Mouse (Mus musculus): ENCODE measurements at regions not wholly inside any gene's neighbourhood (a gene's known extent, or its start where the extent isn't known, plus 50 kb on each side); places are given as distances from the start of the nearest gene placed in this dataset.

GRCm38 (mm10) chr13:104562536-104562935 is 229.7 kb upstream of the Srek1ip1 start:
- Histone ChIP-seq H3K9ac (ENCODE audit: insufficient read depth, low read depth, low read length, poor library complexity, severe bottlenecking) (no peak overlapping the region), H3K36me3 (ENCODE audit: control insufficient read depth, insufficient read depth, low read length, poor library complexity, severe bottlenecking) (no peaks in the 10 kb centered on the region), H3K4me3 (ENCODE audit: insufficient read depth in 1 of 2, low read depth in 1 of 2, low read length in 2 of 2, poor library complexity in 1 of 2, severe bottlenecking in 1 of 2) (no peak overlapping the region), H3K9me3 (ENCODE audit: control insufficient read depth, insufficient read depth, low read depth, low read length) (no peaks in the 10 kb centered on the region), H3K4me1 (ENCODE audit: control insufficient read depth in 2 of 2, insufficient read depth in 2 of 2, low read length in 2 of 2, poor library complexity in 1 of 2) (no peaks in the 10 kb centered on the region), H3K27ac (ENCODE audit: insufficient read depth, low read depth, low read length, poor library complexity, severe bottlenecking) (no peak overlapping the region)
- in situ Hi-C loops (cut with MboI; ENCODE audit: low sequenced_read_pairs in 2 of 2, unreplicated experiment in 2 of 2), result no loop called here
- no peak for DNase-seq (ENCODE audit: low read depth, low spot score)
- no peak for TF ChIP-seq MAFK (IDR thresholded peaks at IDR 0.05; ENCODE audit: insufficient read depth, low read depth, low read length)
- no peak for TF ChIP-seq ZNF384 (IDR thresholded peaks at IDR 0.05; ENCODE audit: low read depth, low read length)
- no peak for TF ChIP-seq CHD2 (IDR thresholded peaks at IDR 0.05; ENCODE audit: low read depth, low read length)
- TF ChIP-seq HCFC1 (IDR thresholded peaks at IDR 0.05; ENCODE audit: borderline replicate concordance, insufficient read depth, low read length), result no peak

- TF ChIP-seq CHD2 (IDR thresholded peaks at IDR 0.05; ENCODE audit: low read depth, low read length) (no peak), ZNF384 (IDR thresholded peaks at IDR 0.05; ENCODE audit: low read depth, low read length) (no peak), ZC3H11A (IDR thresholded peaks at IDR 0.05; ENCODE audit: borderline replicate concordance, low read depth, low read length) (no peak), HCFC1 (IDR thresholded peaks at IDR 0.05; ENCODE audit: borderline replicate concordance, insufficient read depth, low read length) (no peak)
- H3K27ac ChIP-seq (ENCODE audit: insufficient read depth, low read depth, low read length, poor library complexity, severe bottlenecking), result no peak overlapping the region
Measured at GRCm38 (mm10) chr13:104563019-104563418, 229.3 kb upstream of the Srek1ip1 start.

DNA sequence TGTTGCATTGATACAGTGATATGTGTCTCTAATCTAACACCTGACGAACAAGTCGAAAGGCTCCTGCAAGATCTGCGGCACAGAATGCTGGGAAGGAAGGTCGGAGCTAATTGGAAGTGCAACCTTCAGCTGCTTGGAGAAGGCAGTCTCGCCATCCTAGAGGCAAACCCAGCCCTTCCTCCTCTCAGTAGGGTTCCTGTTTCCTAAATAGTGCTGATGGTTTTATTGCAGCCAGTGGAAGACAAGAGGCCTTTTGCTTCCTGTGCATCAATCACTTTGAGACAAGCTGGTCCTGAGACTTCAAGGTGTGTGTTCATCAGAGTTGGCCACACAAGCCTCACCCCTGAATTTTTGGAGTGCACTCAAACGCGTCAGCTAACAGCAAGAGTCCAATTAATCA is 228.4 kb upstream of the Srek1ip1 start:
- H3K4me3 ChIP-seq (ENCODE audit: insufficient read depth in 1 of 2, low read depth in 1 of 2, low read length in 2 of 2, poor library complexity in 1 of 2, severe bottlenecking in 1 of 2), result no peak overlapping the region
- H3K9me3 ChIP-seq (ENCODE audit: control insufficient read depth, insufficient read depth, low read depth, low read length), result no peaks in the 10 kb centered on the region
- no peak for TF ChIP-seq ZNF384 (IDR thresholded peaks at IDR 0.05; ENCODE audit: low read depth, low read length)
- no peak for TF ChIP-seq MAFK (IDR thresholded peaks at IDR 0.05; ENCODE audit: insufficient read depth, low read depth, low read length)
- TF ChIP-seq CHD2 (IDR thresholded peaks at IDR 0.05; ENCODE audit: low read depth, low read length), result no peak
- no peak for TF ChIP-seq ZC3H11A (IDR thresholded peaks at IDR 0.05; ENCODE audit: borderline replicate concordance, low read depth, low read length)
- TF ChIP-seq HCFC1 (IDR thresholded peaks at IDR 0.05; ENCODE audit: borderline replicate concordance, insufficient read depth, low read length), result no peak
- no peaks in the 10 kb centered on the region for H3K36me3 ChIP-seq (ENCODE audit: control insufficient read depth, insufficient read depth, low read length, poor library complexity, severe bottlenecking)
- H3K27ac ChIP-seq (ENCODE audit: insufficient read depth, low read depth, low read length, poor library complexity, severe bottlenecking), result no peak overlapping the region
- H3K4me1 ChIP-seq (ENCODE audit: control insufficient read depth in 2 of 2, insufficient read depth in 2 of 2, low read length in 2 of 2, poor library complexity in 1 of 2), result no peaks in the 10 kb centered on the region
- peak; percentile 34 for DNase-seq (ENCODE audit: low read depth, low spot score)
- no peak overlapping the region for H3K9ac ChIP-seq (ENCODE audit: insufficient read depth, low read depth, low read length, poor library complexity, severe bottlenecking)
- in situ Hi-C loops (cut with MboI; ENCODE audit: low sequenced_read_pairs in 2 of 2, unreplicated experiment in 2 of 2), result no loop called here

More at GRCm38 (mm10) chr13:104563019-104563418, 229.3 kb upstream of the Srek1ip1 start:
- DNase-seq (ENCODE audit: low read depth, low spot score), result no peak
- Histone ChIP-seq H3K9me3 (ENCODE audit: control insufficient read depth, insufficient read depth, low read depth, low read length) (no peaks in the 10 kb centered on the region), H3K4me1 (ENCODE audit: control insufficient read depth in 2 of 2, insufficient read depth in 2 of 2, low read length in 2 of 2, poor library complexity in 1 of 2) (no peaks in the 10 kb centered on the region), H3K9ac (ENCODE audit: insufficient read depth, low read depth, low read length, poor library complexity, severe bottlenecking) (no peak overlapping the region), H3K4me3 (ENCODE audit: insufficient read depth in 1 of 2, low read depth in 1 of 2, low read length in 2 of 2, poor library complexity in 1 of 2, severe bottlenecking in 1 of 2) (no peak overlapping the region), H3K36me3 (ENCODE audit: control insufficient read depth, insufficient read depth, low read length, poor library complexity, severe bottlenecking) (no peaks in the 10 kb centered on the region)
- in situ Hi-C loops (cut with MboI; ENCODE audit: low sequenced_read_pairs in 2 of 2, unreplicated experiment in 2 of 2), result no loop called here

DNA sequence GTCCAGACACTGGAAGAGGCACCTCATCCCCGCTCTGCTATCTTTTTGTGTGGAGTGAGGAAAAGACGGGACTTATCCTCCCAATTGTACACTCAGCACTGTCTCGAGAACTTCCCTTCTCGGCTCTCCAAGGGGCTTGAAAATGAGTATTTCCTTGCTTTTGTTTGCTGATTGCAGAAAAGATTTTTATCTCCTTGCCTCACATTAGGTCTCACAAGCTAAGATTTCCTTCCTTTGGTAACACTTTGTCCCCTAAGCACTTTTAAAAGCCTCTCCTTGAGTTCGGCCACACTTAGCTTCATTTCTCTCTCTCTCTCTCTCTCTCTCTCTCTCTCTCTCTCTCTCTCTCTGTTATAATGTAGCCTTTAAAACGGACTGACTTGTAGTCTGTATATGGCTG is 222.5 kb upstream of the Srek1ip1 start:
- Histone ChIP-seq H3K4me1 (ENCODE audit: control insufficient read depth in 2 of 2, insufficient read depth in 2 of 2, low read length in 2 of 2, poor library complexity in 1 of 2) (no peaks in the 10 kb centered on the region), H3K4me3 (ENCODE audit: insufficient read depth in 1 of 2, low read depth in 1 of 2, low read length in 2 of 2, poor library complexity in 1 of 2, severe bottlenecking in 1 of 2) (no peak overlapping the region), H3K36me3 (ENCODE audit: control insufficient read depth, insufficient read depth, low read length, poor library complexity, severe bottlenecking) (no peaks in the 10 kb centered on the region), H3K27ac (ENCODE audit: insufficient read depth, low read depth, low read length, poor library complexity, severe bottlenecking) (no peak overlapping the region), H3K9me3 (ENCODE audit: control insufficient read depth, insufficient read depth, low read depth, low read length) (no peaks in the 10 kb centered on the region), H3K9ac (ENCODE audit: insufficient read depth, low read depth, low read length, poor library complexity, severe bottlenecking) (no peak overlapping the region)
- TF ChIP-seq ZC3H11A (IDR thresholded peaks at IDR 0.05; ENCODE audit: borderline replicate concordance, low read depth, low read length), result no peak
- TF ChIP-seq MAFK (IDR thresholded peaks at IDR 0.05; ENCODE audit: insufficient read depth, low read depth, low read length), result no peak
- no peak for TF ChIP-seq HCFC1 (IDR thresholded peaks at IDR 0.05; ENCODE audit: borderline replicate concordance, insufficient read depth, low read length)
- TF ChIP-seq ZNF384 (IDR thresholded peaks at IDR 0.05; ENCODE audit: low read depth, low read length), result no peak
- TF ChIP-seq CHD2 (IDR thresholded peaks at IDR 0.05; ENCODE audit: low read depth, low read length), result no peak
- no peak for DNase-seq (ENCODE audit: low read depth, low spot score)
- in situ Hi-C loops (cut with MboI; ENCODE audit: low sequenced_read_pairs in 2 of 2, unreplicated experiment in 2 of 2), result no loop called here

GRCm38 (mm10) chr13:104572236-104572635 is 220.0 kb upstream of the Srek1ip1 start:
- TF ChIP-seq CHD2 (IDR thresholded peaks at IDR 0.05; ENCODE audit: low read depth, low read length) (no peak), ZC3H11A (IDR thresholded peaks at IDR 0.05; ENCODE audit: borderline replicate concordance, low read depth, low read length) (no peak), MAFK (IDR thresholded peaks at IDR 0.05; ENCODE audit: insufficient read depth, low read depth, low read length) (no peak), ZNF384 (IDR thresholded peaks at IDR 0.05; ENCODE audit: low read depth, low read length) (no peak), HCFC1 (IDR thresholded peaks at IDR 0.05; ENCODE audit: borderline replicate concordance, insufficient read depth, low read length) (no peak)
- Histone ChIP-seq H3K9me3 (ENCODE audit: control insufficient read depth, insufficient read depth, low read depth, low read length) (no peaks in the 10 kb centered on the region), H3K4me1 (ENCODE audit: control insufficient read depth in 2 of 2, insufficient read depth in 2 of 2, low read length in 2 of 2, poor library complexity in 1 of 2) (no peaks in the 10 kb centered on the region), H3K4me3 (ENCODE audit: insufficient read depth in 1 of 2, low read depth in 1 of 2, low read length in 2 of 2, poor library complexity in 1 of 2, severe bottlenecking in 1 of 2) (no peak overlapping the region), H3K27ac (ENCODE audit: insufficient read depth, low read depth, low read length, poor library complexity, severe bottlenecking) (no peak overlapping the region), H3K9ac (ENCODE audit: insufficient read depth, low read depth, low read length, poor library complexity, severe bottlenecking) (no peak overlapping the region), H3K36me3 (ENCODE audit: control insufficient read depth, insufficient read depth, low read length, poor library complexity, severe bottlenecking) (no peaks in the 10 kb centered on the region)
- DNase-seq (ENCODE audit: low read depth, low spot score), result no peak
- in situ Hi-C loops (cut with MboI; ENCODE audit: low sequenced_read_pairs in 2 of 2, unreplicated experiment in 2 of 2), result no loop called here

Data from ES-E14 (cell line).